Mouse (Mus musculus): ENCODE results near the gene Fbxo34. TPM values are rescaled to one million over a fixed set of nuclear protein-coding genes. Genes with fewer than 3 reads are reported as not detected.

The Fbxo34 gene
- polyA plus RNA-seq, 1 experiment from 2014 or later, result 38.7 TPM

DNA sequence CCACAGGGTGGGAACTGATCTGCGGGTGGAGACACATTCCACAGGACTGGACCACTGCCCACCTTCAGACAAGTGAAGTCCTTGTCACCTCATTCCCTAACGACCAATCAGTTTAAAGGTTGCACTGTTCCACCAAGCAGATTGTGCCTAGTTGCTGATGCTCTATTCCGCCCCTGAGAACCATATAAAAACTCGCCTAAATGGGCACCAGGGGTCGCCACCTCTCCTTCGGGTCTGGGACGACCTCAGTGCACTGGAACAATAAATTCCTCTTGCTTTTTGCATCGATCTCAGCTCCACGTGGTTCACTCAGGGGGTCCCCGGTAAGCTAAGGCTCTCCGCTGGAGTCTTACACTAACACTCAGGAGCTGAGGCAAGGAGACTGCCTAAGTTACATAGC is 124.5 kb downstream of the Fbxo34 start:
- Histone ChIP-seq H3K4me2 (ENCODE audit: low read depth, low read length) (no peak overlapping the region), H3K36me3 (ENCODE audit: control insufficient read depth, insufficient read depth, low read length) (no peaks in the 10 kb centered on the region), H3K4me3 (ENCODE audit: low read depth, low read length) (no peak overlapping the region), H3K27me3 (ENCODE audit: control insufficient read depth, insufficient read depth, low read length) (no peaks in the 10 kb centered on the region), H3K27ac (ENCODE audit: low read depth, low read length) (no peak overlapping the region), H3K9me3 (ENCODE audit: control insufficient read depth, low read length) (no peaks in the 10 kb centered on the region), H3K9ac (replicated peaks; ENCODE audit: low read depth, low read length) (no peak overlapping the region), H3K4me1 (ENCODE audit: control insufficient read depth, insufficient read depth, low read length) (no peaks in the 10 kb centered on the region)
- no peak for ATAC-seq (ENCODE audit: low read depth)
- WGBS, result 67% methylated on average over 11 of the region's 11 CpGs

DNA sequence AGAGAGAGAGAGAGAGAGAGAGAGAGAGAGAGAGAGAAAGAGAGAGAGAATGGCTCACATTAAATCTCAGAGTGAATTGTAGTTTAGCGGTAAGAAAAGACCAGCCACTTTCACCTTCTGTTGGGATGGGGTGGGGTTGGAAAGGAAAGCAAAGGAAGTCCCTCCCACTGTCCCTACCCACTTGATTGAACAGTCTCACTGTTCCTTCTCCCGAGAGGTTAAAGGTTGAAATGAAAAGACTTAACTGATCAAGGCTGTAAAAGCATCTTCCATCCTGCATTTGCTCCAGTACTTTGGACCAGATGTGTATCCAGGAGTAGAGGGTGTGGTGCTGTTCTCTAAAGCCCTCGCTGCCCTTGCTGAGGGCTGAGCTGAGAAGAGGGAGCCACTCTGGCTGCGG is 126.5 kb downstream of the Fbxo34 start:
- Histone ChIP-seq H3K9ac (replicated peaks; ENCODE audit: low read depth, low read length) (no peak overlapping the region), H3K27me3 (ENCODE audit: control insufficient read depth, insufficient read depth, low read length) (no peaks in the 10 kb centered on the region), H3K4me3 (ENCODE audit: low read depth, low read length) (no peak overlapping the region), H3K4me1 (ENCODE audit: control insufficient read depth, insufficient read depth, low read length) (no peaks in the 10 kb centered on the region), H3K9me3 (ENCODE audit: control insufficient read depth, low read length) (no peaks in the 10 kb centered on the region), H3K4me2 (ENCODE audit: low read depth, low read length) (no peak overlapping the region), H3K27ac (ENCODE audit: low read depth, low read length) (no peak overlapping the region), H3K36me3 (ENCODE audit: control insufficient read depth, insufficient read depth, low read length) (no peaks in the 10 kb centered on the region)
- ATAC-seq (ENCODE audit: low read depth), result no peak
- WGBS, result 64% methylated on average over 4 of the region's 4 CpGs

- ATAC-seq (ENCODE audit: low read depth), result no peak
- 85% methylated on average over 2 of the region's 2 CpGs for WGBS
- H3K4me2 ChIP-seq (ENCODE audit: low read depth, low read length), result no peak overlapping the region
Measured at GRCm38 (mm10) chr14:47578086-47578485, 127.9 kb downstream of the Fbxo34 start.

DNA sequence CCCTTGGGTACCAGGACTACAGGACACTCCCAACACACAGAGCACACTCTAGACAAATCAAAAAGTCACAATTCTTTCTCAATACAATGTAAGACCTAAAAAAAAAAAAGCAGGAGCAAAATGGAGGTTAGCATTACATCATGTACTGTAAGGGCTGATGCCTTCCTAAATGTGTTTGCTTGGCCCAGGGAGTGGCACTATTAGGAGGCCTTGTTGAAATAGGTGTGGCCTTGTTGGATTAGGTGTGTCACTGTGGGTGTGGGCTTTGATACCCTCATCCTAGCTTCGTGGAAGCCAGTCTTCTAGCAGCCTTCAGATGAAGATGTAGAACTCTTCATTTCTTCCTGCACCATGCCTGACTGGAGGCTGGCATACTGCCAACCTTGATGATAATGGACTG is 131.1 kb downstream of the Fbxo34 start:
- H3K27ac ChIP-seq (ENCODE audit: low read depth, low read length), result no peak overlapping the region
- no peak overlapping the region for H3K4me2 ChIP-seq (ENCODE audit: low read depth, low read length)
- no peak overlapping the region for H3K4me3 ChIP-seq (ENCODE audit: low read depth, low read length)
- no peaks in the 10 kb centered on the region for H3K36me3 ChIP-seq (ENCODE audit: control insufficient read depth, insufficient read depth, low read length)
- no peak for ATAC-seq (ENCODE audit: low read depth)
- no peaks in the 10 kb centered on the region for H3K27me3 ChIP-seq (ENCODE audit: control insufficient read depth, insufficient read depth, low read length)
- 64% methylated on average over 1 of the region's 1 CpGs for WGBS
- H3K9me3 ChIP-seq (ENCODE audit: control insufficient read depth, low read length), result no peaks in the 10 kb centered on the region
- H3K9ac ChIP-seq (replicated peaks; ENCODE audit: low read depth, low read length), result no peak overlapping the region
- no peaks in the 10 kb centered on the region for H3K4me1 ChIP-seq (ENCODE audit: control insufficient read depth, insufficient read depth, low read length)

More at GRCm38 (mm10) chr14:47578086-47578485, 127.9 kb downstream of the Fbxo34 start:
- no peaks in the 10 kb centered on the region for H3K27me3 ChIP-seq (ENCODE audit: control insufficient read depth, insufficient read depth, low read length)
- H3K9ac ChIP-seq (replicated peaks; ENCODE audit: low read depth, low read length), result no peak overlapping the region
- no peaks in the 10 kb centered on the region for H3K4me1 ChIP-seq (ENCODE audit: control insufficient read depth, insufficient read depth, low read length)
- no peak overlapping the region for H3K4me3 ChIP-seq (ENCODE audit: low read depth, low read length)
- no peaks in the 10 kb centered on the region for H3K9me3 ChIP-seq (ENCODE audit: control insufficient read depth, low read length)
- H3K36me3 ChIP-seq (ENCODE audit: control insufficient read depth, insufficient read depth, low read length), result no peaks in the 10 kb centered on the region
- no peak overlapping the region for H3K27ac ChIP-seq (ENCODE audit: low read depth, low read length)

Other genes starting within 250 kb of the Fbxo34 start
- gene Wdhd1, start 173.6 kb upstream of the Fbxo34 start, polyA plus RNA-seq (2014; fragmentation: Nextera tagmentation; extraction: Ambion mirVana), result 13.9 and 15.5 TPM in 2 replicates
- gene Socs4, start 173.5 kb upstream of the Fbxo34 start, polyA plus RNA-seq (2014; fragmentation: Nextera tagmentation; extraction: Ambion mirVana), result 3.2 and 4.0 TPM in 2 replicates
- 45.6 and 59.5 TPM in 2 replicates for gene Mapk1ip1l, start 152.2 kb upstream of the Fbxo34 start, polyA plus RNA-seq (2014; fragmentation: Nextera tagmentation; extraction: Ambion mirVana)
- 2.1 and 2.2 TPM in 2 replicates for gene Lgals3, start 82.7 kb upstream of the Fbxo34 start, polyA plus RNA-seq (2014; fragmentation: Nextera tagmentation; extraction: Ambion mirVana)
- gene Dlgap5, start 32.0 kb upstream of the Fbxo34 start, polyA plus RNA-seq (2014; fragmentation: Nextera tagmentation; extraction: Ambion mirVana), result 4.0 and 5.4 TPM in 2 replicates
- gene Atg14, start 120.2 kb downstream of the Fbxo34 start, polyA plus RNA-seq (2014; fragmentation: Nextera tagmentation; extraction: Ambion mirVana), result 18.3 TPM in 2 replicates
- gene Ktn1, start 198.0 kb downstream of the Fbxo34 start, polyA plus RNA-seq (2014; fragmentation: Nextera tagmentation; extraction: Ambion mirVana), result 88.7 and 93.6 TPM in 2 replicates